Mouse (Mus musculus): ENCODE measurements at regions not wholly inside any gene's neighbourhood (a gene's known extent, or its start where the extent isn't known, plus 50 kb on each side); places are given as distances from the start of the nearest gene placed in this dataset.

- no peak for TF ChIP-seq CTCF (IDR thresholded peaks at IDR 0.05; ENCODE audit: extremely low read depth, insufficient read length, insufficient replicate concordance, low read depth, low read length)
- no peak for TF ChIP-seq POLR2A (IDR thresholded peaks at IDR 0.05; ENCODE audit: low read depth, low read length)
Measured at GRCm38 (mm10) chr9:60947363-60947762, 153.0 kb downstream of the Uaca start.
